Mouse (Mus musculus) ES-Bruce4 (cell line): ENCODE data around the gene Dlk1. TPM values are rescaled to one million over a fixed set of nuclear protein-coding genes. Genes with fewer than 3 reads are reported as not detected.

Experiments
- H3K27ac ChIP-seq: 2 replicates; pipeline ENCODE4 v1.5.1; 2012; ENCODE audit warnings: low read length, inconsistent platforms; ENCODE audit not compliant: insufficient read depth
- H3K27me3 ChIP-seq: 2 replicates; pipeline ENCODE4 v1.6.1; 2012; ENCODE audit warnings: mild to moderate bottlenecking, low read length, inconsistent platforms; ENCODE audit not compliant: control insufficient read depth, poor library complexity, insufficient read depth, severe bottlenecking
- H3K36me3 ChIP-seq: 2 replicates; pipeline ENCODE4 v1.6.1; 2012; ENCODE audit warnings: inconsistent platforms, mild to moderate bottlenecking, low read length, moderate library complexity; ENCODE audit not compliant: control insufficient read depth, poor library complexity, insufficient read depth, severe bottlenecking
- H3K4me1 ChIP-seq: one replicate; pipeline ENCODE4 v1.8.1; 2011; ENCODE audit warnings: low read length; ENCODE audit not compliant: control insufficient read depth, insufficient read depth
- H3K4me3 ChIP-seq: 2 replicates; pipeline ENCODE4 v1.5.1; 2011; ENCODE audit warnings: low read depth, mild to moderate bottlenecking, low read length
- H3K9ac ChIP-seq: 2 replicates; pipeline ENCODE4 v1.6.1; 2012; ENCODE audit warnings: low read depth, mild to moderate bottlenecking, inconsistent platforms; ENCODE audit not compliant: poor library complexity, severe bottlenecking
- H3K9me3 ChIP-seq: replicated peaks from 2 replicates; pipeline ENCODE4 v1.6.1; 2012; ENCODE audit warnings: mild to moderate bottlenecking, low read length, inconsistent platforms; ENCODE audit not compliant: control insufficient read depth, poor library complexity, insufficient read depth, severe bottlenecking
- CTCF ChIP-seq: IDR thresholded peaks from one replicate; pipeline ENCODE4 v1.8.1; 2011; ENCODE audit warnings: low read depth, low read length
- EP300 ChIP-seq: IDR thresholded peaks from 2 replicates; pipeline ENCODE4 v1.6.1; 2011; ENCODE audit warnings: low read depth, low read length; ENCODE audit not compliant: insufficient read depth
- POLR2A ChIP-seq: IDR thresholded peaks from one replicate; pipeline ENCODE4 v1.8.1; 2011; ENCODE audit warnings: low read length; ENCODE audit not compliant: insufficient read depth
- polyA plus RNA-seq: library from polyadenylated mRNA; stranded (reverse); fragments of >200 nt; gene quantifications from 2 replicates; pipeline ENCODE4 v1.2.4, GENCODE M21; 2011; ENCODE audit warnings: low read depth; ENCODE audit not compliant: missing spikeins, insufficient read depth, insufficient read length

Dlk1 gene
- polyA plus RNA-seq, 1 experiment: 2.8 TPM

GRCm38 (mm10) chr12:109453065-109453997, 708 bp downstream of the Dlk1 start:
- H3K27me3 ChIP-seq: peaks cover 19% of the 10 kb centered on the region
- H3K27ac ChIP-seq: no peak overlapping the region
- no peaks in the 10 kb centered on the region for H3K36me3 ChIP-seq
- H3K9ac ChIP-seq: peak overlapping the region; percentile 49
- H3K4me3 ChIP-seq: peak overlapping the region; percentile 47
- TF ChIP-seq CTCF: no peak
- no peak for TF ChIP-seq EP300
- H3K4me1 ChIP-seq: peaks cover 2% of the 10 kb centered on the region
- no peaks in the 10 kb centered on the region for H3K9me3 ChIP-seq

GRCm38 (mm10) chr12:109454137-109454536, 1.5 kb downstream of the Dlk1 start:
- Histone ChIP-seq H3K27ac (no peak overlapping the region), H3K4me1 (peaks cover 2% of the 10 kb centered on the region), H3K27me3 (peaks cover 19% of the 10 kb centered on the region), H3K4me3 (no peak overlapping the region), H3K9ac (no peak overlapping the region), H3K9me3 (no peaks in the 10 kb centered on the region), H3K36me3 (no peaks in the 10 kb centered on the region)
- TF ChIP-seq CTCF (no peak), EP300 (no peak), POLR2A (no peak)

GRCm38 (mm10) chr12:109456531-109457202, 4.0 kb downstream of the Dlk1 start:
- H3K27me3 ChIP-seq: peaks cover 17% of the 10 kb centered on the region
- H3K9ac ChIP-seq: no peak overlapping the region
- H3K4me1 ChIP-seq: no peaks in the 10 kb centered on the region
- no peaks in the 10 kb centered on the region for H3K36me3 ChIP-seq
- H3K4me3 ChIP-seq: no peak overlapping the region
- TF ChIP-seq EP300 (no peak), POLR2A (no peak), CTCF (no peak)
- no peaks in the 10 kb centered on the region for H3K9me3 ChIP-seq
- no peak overlapping the region for H3K27ac ChIP-seq

DNA sequence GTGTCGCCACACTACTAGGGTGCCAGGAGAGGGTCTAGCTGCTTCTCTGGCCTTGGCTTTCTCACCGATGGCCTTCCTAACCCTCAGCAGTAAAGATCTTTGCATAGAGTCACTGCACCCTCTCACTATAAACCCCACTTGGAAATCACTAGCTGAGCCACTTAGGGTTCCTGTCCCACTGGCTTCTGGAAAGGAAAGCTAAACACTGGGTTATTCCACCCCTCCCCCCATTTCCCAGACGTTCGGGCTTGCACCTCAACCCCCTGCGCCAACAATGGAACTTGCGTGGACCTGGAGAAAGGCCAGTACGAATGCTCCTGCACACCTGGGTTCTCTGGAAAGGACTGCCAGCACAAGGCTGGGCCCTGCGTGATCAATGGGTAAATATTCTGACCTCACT, 5.2 kb downstream of the Dlk1 start:
- Histone ChIP-seq H3K36me3 (no peaks in the 10 kb centered on the region), H3K4me3 (no peak overlapping the region), H3K9ac (no peak overlapping the region), H3K27ac (no peak overlapping the region), H3K9me3 (no peaks in the 10 kb centered on the region), H3K4me1 (no peaks in the 10 kb centered on the region), H3K27me3 (peaks cover 13% of the 10 kb centered on the region)
- TF ChIP-seq EP300: no peak
- TF ChIP-seq CTCF: no peak
- TF ChIP-seq POLR2A: no peak

DNA sequence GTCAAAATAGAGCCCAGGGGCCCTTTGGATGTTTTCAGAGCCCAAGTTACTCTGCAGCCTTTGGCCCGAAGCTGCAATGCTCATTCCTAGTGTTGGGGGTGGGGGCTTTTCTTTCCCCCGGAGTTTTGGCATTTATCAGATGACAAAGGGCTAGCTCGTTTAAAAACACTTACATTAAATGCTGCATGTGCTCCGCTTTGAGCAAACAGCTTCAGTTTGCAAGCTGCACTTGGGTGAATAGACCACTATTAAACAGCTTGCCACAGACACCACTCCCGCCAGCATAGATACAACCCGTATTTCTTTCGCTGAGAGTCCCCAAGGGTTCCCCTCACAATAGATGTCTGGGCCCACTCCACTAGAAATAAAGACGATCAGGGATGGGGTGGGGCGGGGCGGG, 6.3 kb downstream of the Dlk1 start:
- no peaks in the 10 kb centered on the region for H3K9me3 ChIP-seq
- H3K36me3 ChIP-seq: no peaks in the 10 kb centered on the region
- no peak overlapping the region for H3K9ac ChIP-seq
- no peak overlapping the region for H3K4me3 ChIP-seq
- H3K27ac ChIP-seq: no peak overlapping the region
- TF ChIP-seq CTCF: no peak
- peaks cover 5% of the 10 kb centered on the region for H3K27me3 ChIP-seq
- H3K4me1 ChIP-seq: no peaks in the 10 kb centered on the region
